Mouse (Mus musculus): ENCODE data around the gene Hexb. TPM values are rescaled to one million over a fixed set of nuclear protein-coding genes. Genes with fewer than 3 reads are reported as not detected.

The Hexb gene
- polyA plus RNA-seq, 1 experiment: 97.1 TPM

GRCm38 (mm10) chr13:97186346-97186745 is 11.8 kb downstream of the Hexb start:
- TF ChIP-seq CTCF (IDR thresholded peaks at IDR 0.05; ENCODE audit: extremely low read depth, insufficient read depth, insufficient read length, insufficient replicate concordance): no peak
- TF ChIP-seq POLR2A (IDR thresholded peaks at IDR 0.05; ENCODE audit: low read depth, low read length): no peak
- no peaks in the 10 kb centered on the region for H3K27me3 ChIP-seq (ENCODE audit: control insufficient read depth, insufficient read depth, low read length)
- H3K4me1 ChIP-seq (ENCODE audit: control insufficient read depth, insufficient read depth, insufficient read length): no peaks in the 10 kb centered on the region
- WGBS: 91% methylated on average over 4 of the region's 4 CpGs
- peaks cover 34% of the 10 kb centered on the region for H3K36me3 ChIP-seq (ENCODE audit: control insufficient read depth, insufficient read depth, low read length)
- no peak overlapping the region for H3K27ac ChIP-seq (ENCODE audit: insufficient read depth, low read length)
- H3K4me3 ChIP-seq (ENCODE audit: extremely low read depth, insufficient read depth, insufficient read length): no peak overlapping the region
- DNase-seq (ENCODE audit: low read depth in 1 of 2, low spot score in 2 of 2): no peak

- no peak for DNase-seq (ENCODE audit: low read depth in 1 of 2, low spot score in 2 of 2)
- no peaks in the 10 kb centered on the region for H3K4me1 ChIP-seq (ENCODE audit: control insufficient read depth, insufficient read depth, insufficient read length)
- no peak overlapping the region for H3K4me3 ChIP-seq (ENCODE audit: extremely low read depth, insufficient read depth, insufficient read length)
- no peaks in the 10 kb centered on the region for H3K27me3 ChIP-seq (ENCODE audit: control insufficient read depth, insufficient read depth, low read length)
- H3K27ac ChIP-seq (ENCODE audit: insufficient read depth, low read length): no peak overlapping the region
- 86% methylated on average over 5 of the region's 5 CpGs for WGBS
- no peak for TF ChIP-seq CTCF (IDR thresholded peaks at IDR 0.05; ENCODE audit: extremely low read depth, insufficient read depth, insufficient read length, insufficient replicate concordance)
- TF ChIP-seq POLR2A (IDR thresholded peaks at IDR 0.05; ENCODE audit: low read depth, low read length): no peak
- H3K36me3 ChIP-seq (ENCODE audit: control insufficient read depth, insufficient read depth, low read length): peaks cover 38% of the 10 kb centered on the region
Measured at GRCm38 (mm10) chr13:97184656-97185055, 13.5 kb downstream of the Hexb start.

GRCm38 (mm10) chr13:97184168-97184567 is 14.0 kb downstream of the Hexb start:
- Histone ChIP-seq H3K27me3 (ENCODE audit: control insufficient read depth, insufficient read depth, low read length) (no peaks in the 10 kb centered on the region), H3K4me1 (ENCODE audit: control insufficient read depth, insufficient read depth, insufficient read length) (no peaks in the 10 kb centered on the region), H3K27ac (ENCODE audit: insufficient read depth, low read length) (no peak overlapping the region), H3K4me3 (ENCODE audit: extremely low read depth, insufficient read depth, insufficient read length) (no peak overlapping the region), H3K36me3 (ENCODE audit: control insufficient read depth, insufficient read depth, low read length) (peaks cover 41% of the 10 kb centered on the region)
- DNase-seq (ENCODE audit: low read depth in 1 of 2, low spot score in 2 of 2): no peak
- 89% methylated on average over 2 of the region's 2 CpGs for WGBS
- TF ChIP-seq CTCF (IDR thresholded peaks at IDR 0.05; ENCODE audit: extremely low read depth, insufficient read depth, insufficient read length, insufficient replicate concordance): no peak
- TF ChIP-seq POLR2A (IDR thresholded peaks at IDR 0.05; ENCODE audit: low read depth, low read length): no peak

GRCm38 (mm10) chr13:97182821-97183220 is 15.3 kb downstream of the Hexb start:
- H3K27ac ChIP-seq (ENCODE audit: insufficient read depth, low read length): no peak overlapping the region
- H3K27me3 ChIP-seq (ENCODE audit: control insufficient read depth, insufficient read depth, low read length): no peaks in the 10 kb centered on the region
- no peaks in the 10 kb centered on the region for H3K4me1 ChIP-seq (ENCODE audit: control insufficient read depth, insufficient read depth, insufficient read length)
- H3K4me3 ChIP-seq (ENCODE audit: extremely low read depth, insufficient read depth, insufficient read length): no peak overlapping the region
- no peak for DNase-seq (ENCODE audit: low read depth in 1 of 2, low spot score in 2 of 2)
- WGBS: 91% methylated on average over 4 of the region's 4 CpGs
- H3K36me3 ChIP-seq (ENCODE audit: control insufficient read depth, insufficient read depth, low read length): peaks cover 43% of the 10 kb centered on the region
- no peak for TF ChIP-seq CTCF (IDR thresholded peaks at IDR 0.05; ENCODE audit: extremely low read depth, insufficient read depth, insufficient read length, insufficient replicate concordance)
- TF ChIP-seq POLR2A (IDR thresholded peaks at IDR 0.05; ENCODE audit: low read depth, low read length): no peak

GRCm38 (mm10) chr13:97180113-97180828 is 17.9 kb downstream of the Hexb start:
- WGBS: 96% methylated on average over 6 of the region's 6 CpGs
- TF ChIP-seq POLR2A (IDR thresholded peaks at IDR 0.05; ENCODE audit: low read depth, low read length) (no peak), CTCF (IDR thresholded peaks at IDR 0.05; ENCODE audit: extremely low read depth, insufficient read depth, insufficient read length, insufficient replicate concordance) (no peak)
- Histone ChIP-seq H3K4me1 (ENCODE audit: control insufficient read depth, insufficient read depth, insufficient read length) (no peaks in the 10 kb centered on the region), H3K4me3 (ENCODE audit: extremely low read depth, insufficient read depth, insufficient read length) (no peak overlapping the region), H3K27ac (ENCODE audit: insufficient read depth, low read length) (no peak overlapping the region), H3K27me3 (ENCODE audit: control insufficient read depth, insufficient read depth, low read length) (no peaks in the 10 kb centered on the region), H3K36me3 (ENCODE audit: control insufficient read depth, insufficient read depth, low read length) (peaks cover 57% of the 10 kb centered on the region)
- no peak for DNase-seq (ENCODE audit: low read depth in 1 of 2, low spot score in 2 of 2)

DNA sequence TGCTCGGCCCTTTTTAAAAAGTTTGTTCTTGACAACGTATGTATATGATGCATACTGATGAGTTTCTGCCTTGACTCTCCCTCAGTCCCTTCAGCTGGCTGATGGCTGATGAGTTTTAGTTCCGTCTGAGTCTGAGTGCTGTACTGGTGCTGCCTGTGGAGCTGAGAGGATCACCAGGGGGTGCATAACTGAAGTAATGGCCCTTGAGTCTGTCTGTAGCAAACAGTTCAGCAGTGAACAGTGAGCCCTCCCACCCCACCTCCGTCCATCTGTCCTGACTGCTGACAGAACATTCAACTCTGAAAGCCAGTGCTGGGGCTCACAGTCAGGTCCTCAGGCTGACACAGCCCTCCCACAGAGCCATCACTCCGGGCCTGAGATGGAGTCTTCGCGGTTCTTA is 19.2 kb downstream of the Hexb start:
- H3K4me1 ChIP-seq (ENCODE audit: control insufficient read depth, insufficient read depth, insufficient read length): no peaks in the 10 kb centered on the region
- WGBS: 89% methylated on average over 7 of the region's 7 CpGs
- peaks cover 63% of the 10 kb centered on the region for H3K36me3 ChIP-seq (ENCODE audit: control insufficient read depth, insufficient read depth, low read length)
- H3K4me3 ChIP-seq (ENCODE audit: extremely low read depth, insufficient read depth, insufficient read length): no peak overlapping the region
- H3K27ac ChIP-seq (ENCODE audit: insufficient read depth, low read length): no peak overlapping the region
- H3K27me3 ChIP-seq (ENCODE audit: control insufficient read depth, insufficient read depth, low read length): no peaks in the 10 kb centered on the region
- TF ChIP-seq POLR2A (IDR thresholded peaks at IDR 0.05; ENCODE audit: low read depth, low read length) (no peak), CTCF (IDR thresholded peaks at IDR 0.05; ENCODE audit: extremely low read depth, insufficient read depth, insufficient read length, insufficient replicate concordance) (no peak)
- DNase-seq (ENCODE audit: low read depth in 1 of 2, low spot score in 2 of 2): no peak

GRCm38 (mm10) chr13:97176731-97177130 is 21.4 kb downstream of the Hexb start:
- H3K27me3 ChIP-seq (ENCODE audit: control insufficient read depth, insufficient read depth, low read length): no peaks in the 10 kb centered on the region
- no peak for TF ChIP-seq CTCF (IDR thresholded peaks at IDR 0.05; ENCODE audit: extremely low read depth, insufficient read depth, insufficient read length, insufficient replicate concordance)
- TF ChIP-seq POLR2A (IDR thresholded peaks at IDR 0.05; ENCODE audit: low read depth, low read length): no peak
- peaks cover 57% of the 10 kb centered on the region for H3K36me3 ChIP-seq (ENCODE audit: control insufficient read depth, insufficient read depth, low read length)
- no peak overlapping the region for H3K27ac ChIP-seq (ENCODE audit: insufficient read depth, low read length)
- no peak for DNase-seq (ENCODE audit: low read depth in 1 of 2, low spot score in 2 of 2)
- no peaks in the 10 kb centered on the region for H3K4me1 ChIP-seq (ENCODE audit: control insufficient read depth, insufficient read depth, insufficient read length)
- no peak overlapping the region for H3K4me3 ChIP-seq (ENCODE audit: extremely low read depth, insufficient read depth, insufficient read length)
- WGBS: 91% methylated on average over 5 of the region's 5 CpGs

Measured in spleen, adult 2 months (tissue).